Mouse (Mus musculus) liver, adult 2 months (tissue): ENCODE data around the gene Dscaml1.

ENCODE experiments used
- CTCF ChIP-seq: fragments of 200-500 bp; IDR thresholded peaks from 2 replicates; pipeline ENCODE4 v1.5.1; 2011; ENCODE audit warnings: low read depth, low read length, control low read depth
- POLR2A ChIP-seq: fragments of 200-500 bp; IDR thresholded peaks from 2 replicates; pipeline ENCODE4 v1.6.1; 2011; ENCODE audit warnings: low read length, control low read depth; ENCODE audit not compliant: insufficient read depth; ENCODE audit errors: extremely low read depth

DNA sequence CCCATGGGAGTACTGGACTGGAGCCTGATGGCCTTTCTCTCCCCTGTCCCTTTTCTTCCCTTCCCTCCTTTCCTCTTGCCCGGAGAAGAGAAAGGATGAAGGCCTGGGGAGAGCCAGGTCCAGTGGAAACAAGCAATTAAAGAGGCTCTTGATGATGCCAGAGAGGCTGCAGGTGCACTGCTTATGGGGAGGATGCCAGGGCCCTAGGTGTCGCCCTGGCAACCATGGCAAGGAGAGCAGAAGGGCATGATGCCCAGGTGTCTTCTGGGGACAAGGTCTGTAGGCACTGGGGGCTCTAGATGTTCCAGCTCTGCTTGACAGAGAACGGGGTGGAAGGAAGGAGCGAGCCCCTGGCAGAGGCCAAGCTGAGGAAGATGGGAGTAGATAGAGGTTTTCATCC lies 23.2 kb downstream of the Dscaml1 start:
- no peak for TF ChIP-seq CTCF
- no peak for TF ChIP-seq POLR2A
